Mouse (Mus musculus) MEL (cell line): ENCODE results near the gene Tnfrsf1b. TPM values are rescaled to one million over a fixed set of nuclear protein-coding genes. Genes with fewer than 3 reads are reported as not detected.

ENCODE experiments used
- DNase-seq: peaks from one replicate; pipeline ENCODE4 v3.0.0; 2011; ENCODE audit warnings: low read depth, low spot score
- H3K27ac ChIP-seq: 2 replicates; pipeline ENCODE4 v1.5.1; 2012; ENCODE audit warnings: low read depth, mild to moderate bottlenecking, control low read depth, low read length, moderate library complexity; ENCODE audit not compliant: control insufficient read depth
- H3K27me3 ChIP-seq, 2 experiments: fragments of 150-350 bp in 1 of 2; sonication (generic) in 1 of 2; 2 replicates each; pipeline ENCODE4 v1.6.1; 2012; ENCODE audit warnings: low read length in 2 of 2, mild to moderate bottlenecking in 2 of 2, improper control_type of control experiment in 1 of 2, moderate library complexity in 1 of 2; ENCODE audit not compliant: insufficient read depth in 2 of 2, control insufficient read depth in 1 of 2
- H3K36me3 ChIP-seq, 2 experiments: 2 replicates each; pipeline ENCODE4 v1.6.1; 2012 to 2014; ENCODE audit warnings: low read length in 2 of 2, improper control_type of control experiment in 1 of 2, inconsistent platforms in 1 of 2, mild to moderate bottlenecking in 1 of 2; ENCODE audit not compliant: insufficient read depth in 2 of 2, control insufficient read depth in 1 of 2
- H3K4me1 ChIP-seq, 2 experiments: fragments of 150-350 bp in 1 of 2; sonication (generic) in 1 of 2; 2 replicates each; pipeline ENCODE4 v1.6.1; 2012; ENCODE audit warnings: low read length in 2 of 2, improper control_type of control experiment in 1 of 2, mild to moderate bottlenecking in 1 of 2; ENCODE audit not compliant: insufficient read depth in 2 of 2, control insufficient read depth in 1 of 2
- H3K4me3 ChIP-seq, 2 experiments: fragments of 150-350 bp in 1 of 2; sonication (generic) in 1 of 2; 2 replicates each; pipeline ENCODE4 v1.5.1; 2012; ENCODE audit warnings: low read depth in 2 of 2, low read length in 2 of 2, mild to moderate bottlenecking in 2 of 2, moderate library complexity in 2 of 2, control low read depth in 1 of 2, improper control_type of control experiment in 1 of 2; ENCODE audit not compliant: control insufficient read depth in 1 of 2, insufficient read depth in 1 of 2
- H3K79me2 ChIP-seq: 2 replicates; pipeline ENCODE4 v1.6.1; 2012; ENCODE audit warnings: mild to moderate bottlenecking, low read length, moderate library complexity; ENCODE audit not compliant: control insufficient read depth, poor library complexity, insufficient read depth
- H3K9ac ChIP-seq: 2 replicates; pipeline ENCODE4 v1.6.1; 2012; ENCODE audit warnings: low read depth, mild to moderate bottlenecking, control low read depth, low read length, moderate library complexity; ENCODE audit not compliant: control insufficient read depth, poor library complexity, severe bottlenecking
- H3K9me3 ChIP-seq: fragments of 150-350 bp; sonication (generic); replicated peaks from 2 replicates; pipeline ENCODE4 v1.6.1; 2012; ENCODE audit warnings: mild to moderate bottlenecking, low read length, improper control_type of control experiment, moderate library complexity; ENCODE audit not compliant: insufficient read depth
- BHLHE40 ChIP-seq: IDR thresholded peaks from 2 replicates; pipeline ENCODE4 v1.6.1; 2012; ENCODE audit warnings: low read depth, mild to moderate bottlenecking, inconsistent platforms, low read length, improper control_type of control experiment, borderline replicate concordance
- CTCF ChIP-seq, 3 experiments: IDR thresholded peaks in 2 of 3; conservative IDR thresholded peaks in 1 of 3; 2 replicates each; pipeline ENCODE4 v1.5.1; 2011 to 2012; ENCODE audit warnings: low read length in 3 of 3, low read depth in 2 of 3, mild to moderate bottlenecking in 2 of 3, improper control_type of control experiment in 1 of 3, inconsistent platforms in 1 of 3, mixed read lengths in 1 of 3, moderate library complexity in 1 of 3; ENCODE audit not compliant: control insufficient read depth in 1 of 3, insufficient read depth in 1 of 3, poor library complexity in 1 of 3, severe bottlenecking in 1 of 3
- ELF1 ChIP-seq: IDR thresholded peaks from 2 replicates; pipeline ENCODE4 v1.6.1; 2014; ENCODE audit warnings: low read depth, mild to moderate bottlenecking, inconsistent platforms, low read length, improper control_type of control experiment, moderate library complexity
- GATA1 ChIP-seq: IDR thresholded peaks from 2 replicates; pipeline ENCODE4 v1.6.1; 2011; ENCODE audit warnings: low read depth, low read length, improper control_type of control experiment
- HCFC1 ChIP-seq: IDR thresholded peaks from 2 replicates; pipeline ENCODE4 v1.6.1; 2012; ENCODE audit warnings: low read depth, mild to moderate bottlenecking, inconsistent platforms, low read length, improper control_type of control experiment, moderate library complexity
- JUND ChIP-seq: IDR thresholded peaks from 2 replicates; pipeline ENCODE4 v1.6.1; 2011; ENCODE audit warnings: low read depth, mild to moderate bottlenecking, improper control_type of control experiment, low read length
- KAT2A ChIP-seq: conservative IDR thresholded peaks from 2 replicates; pipeline ENCODE4 v1.6.1; 2012; ENCODE audit warnings: low read depth, low read length, improper control_type of control experiment, inconsistent platforms
- MAZ ChIP-seq: IDR thresholded peaks from 2 replicates; pipeline ENCODE4 v1.6.1; 2012; ENCODE audit warnings: low read depth, mild to moderate bottlenecking, inconsistent platforms, low read length, improper control_type of control experiment
- MYB ChIP-seq: IDR thresholded peaks from 2 replicates; pipeline ENCODE4 v1.6.1; 2011; ENCODE audit warnings: mild to moderate bottlenecking, low read depth, low read length, improper control_type of control experiment
- NRF1 ChIP-seq: IDR thresholded peaks from 2 replicates; pipeline ENCODE4 v1.6.1; 2014; ENCODE audit warnings: low read depth, mild to moderate bottlenecking, inconsistent platforms, low read length, improper control_type of control experiment, moderate library complexity; ENCODE audit not compliant: poor library complexity, insufficient read depth, severe bottlenecking
- POLR2A ChIP-seq, 2 experiments: IDR thresholded peaks; 2 replicates each; pipeline ENCODE4 v1.6.1; 2011 to 2012; ENCODE audit warnings: low read length in 2 of 2, mild to moderate bottlenecking in 2 of 2, control low read depth in 1 of 2, improper control_type of control experiment in 1 of 2, low read depth in 1 of 2, moderate library complexity in 1 of 2; ENCODE audit not compliant: control insufficient read depth in 1 of 2, insufficient read depth in 1 of 2, poor library complexity in 1 of 2
- POLR2AphosphoS2 ChIP-seq: IDR thresholded peaks from 2 replicates; pipeline ENCODE4 v1.6.1; 2011; ENCODE audit warnings: low read length, improper control_type of control experiment
- RCOR1 ChIP-seq: IDR thresholded peaks from 2 replicates; pipeline ENCODE4 v1.6.1; 2012; ENCODE audit warnings: low read depth, mild to moderate bottlenecking, inconsistent platforms, low read length, improper control_type of control experiment
- SIN3A ChIP-seq: IDR thresholded peaks from 2 replicates; pipeline ENCODE4 v1.6.1; 2012; ENCODE audit warnings: low read length, improper control_type of control experiment, inconsistent platforms
- TAL1 ChIP-seq: IDR thresholded peaks from 2 replicates; pipeline ENCODE4 v1.6.1; 2012; ENCODE audit warnings: mild to moderate bottlenecking, inconsistent platforms, low read length, moderate library complexity, mixed read lengths
- USF2 ChIP-seq, 2 experiments: IDR thresholded peaks; 2 replicates each; pipeline ENCODE4 v1.6.1; 2011 to 2012; ENCODE audit warnings: improper control_type of control experiment in 2 of 2, low read length in 2 of 2, borderline replicate concordance in 1 of 2, inconsistent platforms in 1 of 2, low read depth in 1 of 2, mild to moderate bottlenecking in 1 of 2; ENCODE audit not compliant: insufficient read depth in 1 of 2
- ZC3H11A ChIP-seq: IDR thresholded peaks from 2 replicates; pipeline ENCODE4 v1.6.1; 2012; ENCODE audit warnings: low read depth, mild to moderate bottlenecking, inconsistent platforms, low read length, improper control_type of control experiment
- ZKSCAN1 ChIP-seq: IDR thresholded peaks from 2 replicates; pipeline ENCODE4 v1.6.1; 2012; ENCODE audit warnings: low read depth, mild to moderate bottlenecking, inconsistent platforms, low read length, improper control_type of control experiment, moderate library complexity
- ZNF384 ChIP-seq: IDR thresholded peaks from 2 replicates; pipeline ENCODE4 v1.6.1; 2012; ENCODE audit warnings: low read depth, mild to moderate bottlenecking, inconsistent platforms, low read length, improper control_type of control experiment
- polyA plus RNA-seq, 2 experiments: library from polyadenylated mRNA; stranded (reverse) in 1 of 2; unstranded in 1 of 2; fragments of >175 nt in 1 of 2; fragments of >200 nt in 1 of 2; gene quantifications; 2 replicates each; pipeline versions ENCODE4 v1.2.1 to v1.2.4; 2012; ENCODE audit warnings: low replicate concordance in 2 of 2, low read depth in 1 of 2; ENCODE audit not compliant: insufficient read length in 2 of 2, insufficient read depth in 1 of 2, missing spikeins in 1 of 2
- total RNA-seq: library from RNA; depleted of rRNA; stranded (reverse); fragments of 300-350 nt; gene quantifications from 2 replicates; pipeline ENCODE4 v1.2.3, GENCODE M21; 2012

Tnfrsf1b gene
- total and polyA plus RNA-seq, 3 experiments, result 0.58 to 1.2 TPM; not detected in 1

DNA sequence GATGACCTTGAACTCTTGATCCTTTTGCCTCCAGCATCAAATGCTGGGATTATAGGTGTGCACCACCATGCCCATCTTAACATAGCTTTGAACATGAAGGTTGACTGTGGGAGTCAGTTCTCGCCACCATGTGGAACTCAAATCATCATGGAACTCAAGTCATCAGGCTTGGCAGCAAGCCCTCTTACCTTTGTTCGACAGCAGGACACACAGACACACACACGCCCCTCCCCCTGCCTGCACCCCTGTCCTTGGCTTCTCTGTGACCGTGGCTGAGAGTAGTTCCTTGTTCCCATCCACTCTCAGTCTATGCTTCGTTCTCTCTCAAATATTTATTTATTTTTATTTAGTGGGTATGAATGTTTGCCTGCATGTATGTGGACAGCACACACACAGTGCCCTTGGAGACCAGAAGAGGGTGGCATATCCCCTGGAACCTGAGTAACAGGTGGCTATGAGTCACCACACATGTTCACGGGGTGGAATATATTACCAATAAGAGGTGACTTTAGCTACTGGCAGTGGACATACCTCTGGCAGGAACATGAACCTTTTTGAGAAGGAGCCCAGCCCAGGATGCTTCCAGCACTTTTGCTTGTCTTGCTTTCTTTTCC lies 37.5 kb downstream of the Tnfrsf1b start:
- TF ChIP-seq USF2 (IDR thresholded peaks at IDR 0.05; ENCODE audit: borderline replicate concordance in 1 of 2, insufficient read depth in 1 of 2, low read depth in 1 of 2, low read length in 2 of 2) (no peak), RCOR1 (no peak), ELF1 (no peak), ZNF384 (no peak), ZC3H11A (no peak), JUND (no peak), BHLHE40 (no peak), KAT2A (no peak), SIN3A (no peak), POLR2AphosphoS2 (no peak)
- DNase-seq, result no peak
- Histone ChIP-seq H3K4me3 (no peak overlapping the region), H3K27ac (no peak overlapping the region), H3K9me3 (no peaks in the 10 kb centered on the region), H3K4me1 (no peaks in the 10 kb centered on the region), H3K79me2 (no peaks in the 10 kb centered on the region), H3K27me3 (no peaks in the 10 kb centered on the region), H3K9ac (no peak overlapping the region), H3K36me3 (no peaks in the 10 kb centered on the region)

- no peaks in the 10 kb centered on the region for H3K27me3 ChIP-seq
- TF ChIP-seq ZKSCAN1, result no peak
- TF ChIP-seq NRF1, result no peak
- no peak for TF ChIP-seq MYB
- TF ChIP-seq MAZ, result no peak
- no peak for TF ChIP-seq JUND
- TF ChIP-seq GATA1, result no peak
- TF ChIP-seq USF2 (IDR thresholded peaks at IDR 0.05; ENCODE audit: borderline replicate concordance in 1 of 2, insufficient read depth in 1 of 2, low read depth in 1 of 2, low read length in 2 of 2), result no peak
- TF ChIP-seq BHLHE40, result no peak
- no peak for TF ChIP-seq CTCF (IDR thresholded peaks at IDR 0.05 in 2 of 3, conservative IDR thresholded peaks at IDR 0.05 in 1 of 3; ENCODE audit: control insufficient read depth in 1 of 3, insufficient read depth in 1 of 3, low read depth in 2 of 3, low read length in 3 of 3, poor library complexity in 1 of 3, severe bottlenecking in 1 of 3)
- TF ChIP-seq POLR2A (IDR thresholded peaks at IDR 0.05; ENCODE audit: control insufficient read depth in 1 of 2, insufficient read depth in 1 of 2, low read depth in 1 of 2, low read length in 2 of 2, poor library complexity in 1 of 2), result no peak
- TF ChIP-seq TAL1, result no peak
- TF ChIP-seq HCFC1, result no peak
- no peak overlapping the region for H3K9ac ChIP-seq
- H3K27ac ChIP-seq, result no peak overlapping the region
- no peaks in the 10 kb centered on the region for H3K79me2 ChIP-seq
- no peak for DNase-seq
- no peaks in the 10 kb centered on the region for H3K9me3 ChIP-seq
- no peaks in the 10 kb centered on the region for H3K36me3 ChIP-seq
- no peak overlapping the region for H3K4me3 ChIP-seq
- no peaks in the 10 kb centered on the region for H3K4me1 ChIP-seq
These were observed 38.8 kb downstream of the Tnfrsf1b start for GRCm38 (mm10) chr4:145207718-145208371.
